Mouse (Mus musculus) heart, embryonic 14.5 days (tissue): ENCODE measurements around the gene Dip2c. TPM values are rescaled to one million over a fixed set of nuclear protein-coding genes. Genes with fewer than 3 reads are reported as not detected.

ENCODE experiments used
- ATAC-seq: fragments of 200-750 bp; cut with Nextera tagmentation; 2 replicates; pipeline ENCODE4 v1.8.0; 2017; ENCODE audit warnings: low read depth, moderate TSS enrichment; ENCODE audit not compliant: insufficient number of reproducible peaks, insufficient read depth, low FRiP score
- H3K27ac ChIP-seq, 2 experiments: fragments of 200-500 bp in 1 of 2; fragments of 300-500 bp in 1 of 2; sonication (generic) in 1 of 2; replicated peaks in 1 of 2; 2 replicates each; pipeline ENCODE4 v1.5.1; 2012 to 2014; ENCODE audit warnings: low read depth in 2 of 2, low read length in 2 of 2, control low read depth in 1 of 2, mild to moderate bottlenecking in 1 of 2, mixed read lengths in 1 of 2; ENCODE audit not compliant: control insufficient read depth in 1 of 2, insufficient read depth in 1 of 2
- H3K27me3 ChIP-seq: fragments of 300-500 bp; sonication (generic); 2 replicates; pipeline ENCODE4 v1.6.1; 2014; ENCODE audit warnings: mild to moderate bottlenecking, low read length, control low read depth; ENCODE audit not compliant: control insufficient read depth, insufficient read depth
- H3K36me3 ChIP-seq: fragments of 300-500 bp; sonication (generic); 2 replicates; pipeline ENCODE4 v1.6.1; 2014; ENCODE audit warnings: mild to moderate bottlenecking, control low read depth, low read length, mixed read lengths; ENCODE audit not compliant: control insufficient read depth, insufficient read depth
- H3K4me1 ChIP-seq, 2 experiments: fragments of 200-500 bp in 1 of 2; fragments of 300-500 bp in 1 of 2; sonication (generic) in 1 of 2; 2 replicates each; pipeline ENCODE4 v1.6.1; 2012 to 2014; ENCODE audit warnings: low read length in 2 of 2, control low read depth in 1 of 2, mixed read lengths in 1 of 2; ENCODE audit not compliant: control insufficient read depth in 2 of 2, insufficient read depth in 2 of 2
- H3K4me2 ChIP-seq: fragments of 300-500 bp; sonication (generic); 2 replicates; pipeline ENCODE4 v1.6.1; 2014; ENCODE audit warnings: mild to moderate bottlenecking, low read length
- H3K4me3 ChIP-seq, 2 experiments: fragments of 200-500 bp in 1 of 2; fragments of 300-500 bp in 1 of 2; sonication (generic) in 1 of 2; 2 replicates each; pipeline ENCODE4 v1.5.1; 2012 to 2014; ENCODE audit warnings: low read length in 2 of 2, mild to moderate bottlenecking in 2 of 2, control low read depth in 1 of 2, low read depth in 1 of 2, moderate library complexity in 1 of 2; ENCODE audit not compliant: control insufficient read depth in 1 of 2, insufficient read depth in 1 of 2
- H3K9ac ChIP-seq: fragments of 300-500 bp; sonication (generic); 2 replicates; pipeline ENCODE4 v1.6.1; 2014; ENCODE audit warnings: mild to moderate bottlenecking, low read length
- H3K9me3 ChIP-seq: fragments of 300-500 bp; sonication (generic); 2 replicates; pipeline ENCODE4 v1.6.1; 2016; ENCODE audit warnings: low read length, control low read depth; ENCODE audit not compliant: control insufficient read depth
- WGBS: fragments of 180-500 bp; shearing (Covaris S2); extraction: QIAGEN DNeasy Blood & Tissue Kit; methylation state at CpG from one replicate; pipeline ENCODE4 v1.1.7; 2014; 5-methylcytosine and 5-hydroxymethylcytosine counted together
- polyA plus RNA-seq: library from polyadenylated mRNA; unstranded; fragments of >200 nt; fragmentation: Nextera tagmentation; extraction: Ambion mirVana; gene quantifications from 2 replicates; pipeline ENCODE4 v1.2.1, GENCODE M21; 2014

Dip2c gene
- polyA plus RNA-seq, 1 experiment from 2014 or later, result 11.0 TPM

DNA sequence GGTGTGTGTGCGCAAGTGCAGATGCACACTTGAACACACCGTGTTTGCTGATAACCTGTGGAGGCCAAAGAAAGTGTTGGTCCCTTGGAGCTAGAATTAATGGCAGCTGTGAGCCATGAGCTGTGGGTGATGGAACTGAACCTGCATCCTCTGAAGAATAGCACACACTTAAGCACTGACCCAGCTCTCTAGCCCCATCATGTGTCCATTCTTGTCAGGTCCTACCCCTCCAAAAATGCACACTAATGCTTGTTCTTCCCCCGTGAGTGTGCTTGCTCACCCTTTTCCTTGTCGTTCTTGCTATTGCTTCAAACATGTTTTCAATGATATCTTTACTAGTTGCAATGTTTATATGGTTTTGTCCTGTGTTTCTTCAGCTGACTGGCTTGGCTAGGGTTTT, 360.2 kb downstream of the Dip2c start:
- Histone ChIP-seq H3K9ac (no peak overlapping the region), H3K4me1 (peaks cover 6 to 15% of the 10 kb centered on the region in 2 experiments), H3K4me3 (no peak overlapping the region), H3K27me3 (no peaks in the 10 kb centered on the region), H3K4me2 (no peak overlapping the region), H3K9me3 (no peaks in the 10 kb centered on the region), H3K36me3 (no peaks in the 10 kb centered on the region), H3K27ac (no peak overlapping the region)
- ATAC-seq, result no peak
- WGBS, result 54% methylated on average over 4 of the region's 4 CpGs

DNA sequence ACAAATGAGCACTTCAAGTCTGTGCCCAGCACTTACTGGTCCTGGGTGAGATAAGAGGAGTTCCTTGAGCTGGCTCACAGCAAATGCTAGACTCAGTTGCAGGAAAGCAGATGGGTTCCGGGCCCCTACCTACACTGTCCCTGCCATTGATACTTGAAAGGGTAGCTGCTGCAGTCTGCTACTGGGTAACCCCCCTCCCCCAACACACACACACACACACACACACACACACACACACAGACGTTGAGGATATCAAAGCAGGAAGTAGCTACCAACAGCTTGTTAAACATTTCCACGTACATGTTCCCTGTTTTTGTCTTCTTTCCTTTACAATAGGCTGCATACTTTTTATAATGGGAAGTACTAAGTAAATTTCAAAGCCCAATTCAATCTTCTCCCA, 361.6 kb downstream of the Dip2c start:
- Histone ChIP-seq H3K27ac (no peak overlapping the region), H3K4me2 (no peak overlapping the region), H3K4me1 (peaks cover 6 to 15% of the 10 kb centered on the region in 2 experiments), H3K27me3 (no peaks in the 10 kb centered on the region), H3K4me3 (no peak overlapping the region), H3K9me3 (no peaks in the 10 kb centered on the region), H3K36me3 (no peaks in the 10 kb centered on the region), H3K9ac (no peak overlapping the region)
- 41% methylated on average over 3 of the region's 3 CpGs for WGBS
- ATAC-seq, result no peak

DNA sequence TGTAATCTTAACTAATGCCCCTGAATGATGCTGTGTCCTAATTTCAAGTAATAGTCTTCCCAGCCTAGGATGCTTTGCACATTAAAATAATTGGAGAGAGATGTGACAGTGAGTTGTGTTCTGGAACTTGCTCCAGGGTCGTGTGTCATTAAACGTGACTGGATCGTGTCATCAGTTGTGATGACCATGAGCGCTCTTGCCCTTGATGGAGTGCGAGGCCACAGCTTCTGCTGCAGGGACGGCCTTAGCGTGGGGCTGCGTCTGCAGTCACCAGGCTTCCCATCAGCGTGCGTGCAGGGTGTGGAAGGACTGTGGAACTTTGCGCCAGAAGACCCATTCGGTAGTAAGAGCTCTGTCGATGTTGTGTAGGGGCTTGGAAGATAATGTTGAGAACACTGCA, 372.4 kb downstream of the Dip2c start:
- no peaks in the 10 kb centered on the region for H3K27me3 ChIP-seq
- no peaks in the 10 kb centered on the region for H3K9me3 ChIP-seq
- ATAC-seq, result no peak
- H3K27ac ChIP-seq, result no peak overlapping the region
- H3K9ac ChIP-seq, result no peak overlapping the region
- H3K4me2 ChIP-seq, result no peak overlapping the region
- WGBS, result 91% methylated on average over 13 of the region's 13 CpGs
- no peak overlapping the region for H3K4me3 ChIP-seq
- H3K36me3 ChIP-seq, result 0 out of 2 replicates have a peak, but pooled peaks cover 8% of the 10 kb centered on the region
- peaks cover 3 to 10% of the 10 kb centered on the region in 2 experiments; a peak in 2 of 4 replicates for H3K4me1 ChIP-seq

DNA sequence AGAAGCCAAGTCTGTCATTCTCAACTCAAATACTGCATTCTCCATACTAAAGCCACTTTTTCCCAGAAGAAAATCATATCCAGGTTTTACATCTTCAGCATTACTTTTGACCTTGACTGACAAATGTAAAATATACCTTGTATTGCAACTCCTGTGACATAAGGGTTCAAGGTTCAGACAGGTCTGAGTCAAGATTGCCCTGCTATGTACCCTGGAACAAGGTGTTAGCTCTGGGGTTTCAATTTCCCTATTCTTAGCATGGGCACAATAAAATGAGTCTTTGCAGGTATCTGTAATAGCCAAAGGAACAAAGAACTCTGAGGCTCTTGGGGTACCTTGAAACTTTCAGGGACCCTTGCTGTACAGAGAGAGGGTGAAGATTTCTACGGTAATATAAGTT, 373.6 kb downstream of the Dip2c start:
- Histone ChIP-seq H3K9ac (no peak overlapping the region), H3K4me3 (no peak overlapping the region), H3K4me1 (peaks cover 3 to 10% of the 10 kb centered on the region in 2 experiments; a peak in 2 of 4 replicates), H3K9me3 (no peaks in the 10 kb centered on the region), H3K36me3 (0 out of 2 replicates have a peak, but pooled peaks cover 8% of the 10 kb centered on the region), H3K27me3 (no peaks in the 10 kb centered on the region), H3K4me2 (no peak overlapping the region), H3K27ac (no peak overlapping the region)
- WGBS, result 94% methylated on average over 1 of the region's 1 CpGs
- ATAC-seq, result no peak

DNA sequence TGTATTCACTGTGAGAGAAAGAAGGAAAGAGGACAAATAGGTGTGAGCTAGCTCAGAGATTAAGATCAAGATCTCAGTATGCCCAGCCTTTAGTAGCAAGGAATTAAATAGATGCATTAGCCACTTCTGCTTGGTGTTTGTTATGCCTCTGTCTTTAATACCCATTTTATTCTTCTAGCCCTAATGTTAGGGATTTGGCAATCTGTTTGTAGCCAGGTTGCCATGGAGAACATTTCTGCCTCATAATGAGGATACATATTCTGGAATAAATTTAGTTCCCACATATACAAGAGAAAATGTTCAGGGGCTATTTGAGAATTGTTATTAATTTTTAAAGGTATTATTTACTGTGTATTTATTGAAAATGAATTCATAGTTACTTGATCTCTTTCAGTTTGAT, 374.3 kb downstream of the Dip2c start:
- H3K9ac ChIP-seq, result no peak overlapping the region
- H3K4me3 ChIP-seq, result no peak overlapping the region
- H3K9me3 ChIP-seq, result no peaks in the 10 kb centered on the region
- H3K4me1 ChIP-seq, result peaks cover 3 to 10% of the 10 kb centered on the region in 2 experiments; a peak in 2 of 4 replicates
- H3K4me2 ChIP-seq, result no peak overlapping the region
- H3K27me3 ChIP-seq, result no peaks in the 10 kb centered on the region
- H3K36me3 ChIP-seq, result 0 out of 2 replicates have a peak, but pooled peaks cover 5% of the 10 kb centered on the region
- no peak overlapping the region for H3K27ac ChIP-seq
- no peak for ATAC-seq

DNA sequence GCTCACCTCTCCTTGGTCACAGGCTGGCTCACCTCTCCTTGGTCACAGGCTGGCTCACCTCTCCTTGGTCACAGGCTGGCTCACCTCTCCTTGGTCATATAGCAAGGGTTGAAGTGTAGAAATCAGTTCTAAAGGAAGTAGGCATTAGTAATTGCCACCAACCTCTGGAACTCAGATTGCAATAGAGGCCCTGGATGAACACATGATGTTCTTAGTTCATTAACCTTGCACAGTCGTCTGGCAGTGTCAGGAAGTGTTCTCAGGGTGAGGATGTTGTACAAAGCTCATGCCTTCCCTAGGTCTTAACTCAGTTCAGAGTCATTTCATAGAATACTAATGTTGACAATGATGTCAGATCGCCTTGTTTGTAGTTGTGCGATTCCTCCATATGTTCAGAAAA, 376.7 kb downstream of the Dip2c start:
- no peaks in the 10 kb centered on the region for H3K9me3 ChIP-seq
- H3K27me3 ChIP-seq, result no peaks in the 10 kb centered on the region
- WGBS, result 77% methylated on average over 3 of the region's 3 CpGs
- no peaks in the 10 kb centered on the region; a peak in 1 of 4 replicates for H3K4me1 ChIP-seq
- H3K9ac ChIP-seq, result no peak overlapping the region
- H3K27ac ChIP-seq, result no peak overlapping the region
- no peak overlapping the region for H3K4me3 ChIP-seq
- H3K36me3 ChIP-seq, result peaks cover 12% of the 10 kb centered on the region
- H3K4me2 ChIP-seq, result no peak overlapping the region
- ATAC-seq, result no peak

DNA sequence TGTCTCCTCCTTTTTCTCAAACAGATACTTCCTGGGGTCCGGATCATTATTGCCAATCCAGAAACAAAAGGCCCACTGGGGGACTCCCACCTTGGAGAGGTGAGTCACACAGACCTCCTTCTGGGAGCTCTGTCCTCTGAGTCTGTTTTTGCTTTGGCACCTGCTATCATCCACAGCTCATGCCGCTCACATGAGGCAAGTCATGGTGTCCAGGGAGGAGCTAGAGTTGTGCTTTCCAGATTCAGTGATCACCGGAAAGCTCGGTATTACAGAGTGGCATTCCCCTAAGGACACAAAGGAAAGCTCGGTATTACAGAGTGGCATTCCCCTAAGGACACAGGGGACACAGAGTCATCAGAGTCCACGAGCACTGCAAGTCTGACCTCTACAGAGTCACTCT, 380.3 kb downstream of the Dip2c start:
- 80% methylated on average over 6 of the region's 6 CpGs for WGBS
- Histone ChIP-seq H3K27ac (no peak overlapping the region), H3K36me3 (peaks cover 28% of the 10 kb centered on the region), H3K9ac (no peak overlapping the region), H3K4me2 (no peak overlapping the region), H3K9me3 (no peaks in the 10 kb centered on the region), H3K27me3 (no peaks in the 10 kb centered on the region), H3K4me1 (no peaks in the 10 kb centered on the region; a peak in 1 of 4 replicates), H3K4me3 (no peak overlapping the region)
- ATAC-seq, result no peak

- Histone ChIP-seq H3K27me3 (no peaks in the 10 kb centered on the region), H3K27ac (no peak overlapping the region), H3K36me3 (peaks cover 49% of the 10 kb centered on the region), H3K9ac (no peak overlapping the region), H3K4me1 (no peaks in the 10 kb centered on the region), H3K4me2 (no peak overlapping the region), H3K9me3 (no peaks in the 10 kb centered on the region), H3K4me3 (no peak overlapping the region)
- 50% methylated on average over 1 of the region's 1 CpGs for WGBS
- no peak for ATAC-seq
Measured at GRCm38 (mm10) chr13:9660711-9661110, 384.4 kb downstream of the Dip2c start.
